Mouse (Mus musculus) erythroid progenitor cell, adult 5-6 weeks (primary cell): ENCODE data around the gene Angpt4. TPM values are rescaled to one million over a fixed set of nuclear protein-coding genes. Genes with fewer than 3 reads are reported as not detected.
A peak's percentile ranks its signal among the peaks of the same experiment; 100 is the strongest.

Source experiments
- ATAC-seq: replicated peaks from 2 replicates; pipeline ENCODE4 v1.8.0; 2016; ENCODE audit warnings: moderate number of reproducible peaks, mild to moderate bottlenecking, moderate TSS enrichment, inconsistent platforms; ENCODE audit not compliant: poor library complexity, low FRiP score, severe bottlenecking
- total RNA-seq, 2 experiments: library from RNA; stranded (forward) in 1 of 2; stranded (reverse) in 1 of 2; fragments of 150-400 nt in 1 of 2; fragments of 186-747, 209-891 nt in 1 of 2; gene quantifications; 2 replicates each; pipeline versions ENCODE4 v1.2.3 to v1.2.4; 2015 to 2017; ENCODE audit warnings: low replicate concordance in 2 of 2

The Angpt4 gene
- total RNA-seq (2015; ENCODE audit: low replicate concordance) (not detected in 2 replicates), total RNA-seq (2017; ENCODE audit: low replicate concordance) (not detected in 2 replicates)

DNA sequence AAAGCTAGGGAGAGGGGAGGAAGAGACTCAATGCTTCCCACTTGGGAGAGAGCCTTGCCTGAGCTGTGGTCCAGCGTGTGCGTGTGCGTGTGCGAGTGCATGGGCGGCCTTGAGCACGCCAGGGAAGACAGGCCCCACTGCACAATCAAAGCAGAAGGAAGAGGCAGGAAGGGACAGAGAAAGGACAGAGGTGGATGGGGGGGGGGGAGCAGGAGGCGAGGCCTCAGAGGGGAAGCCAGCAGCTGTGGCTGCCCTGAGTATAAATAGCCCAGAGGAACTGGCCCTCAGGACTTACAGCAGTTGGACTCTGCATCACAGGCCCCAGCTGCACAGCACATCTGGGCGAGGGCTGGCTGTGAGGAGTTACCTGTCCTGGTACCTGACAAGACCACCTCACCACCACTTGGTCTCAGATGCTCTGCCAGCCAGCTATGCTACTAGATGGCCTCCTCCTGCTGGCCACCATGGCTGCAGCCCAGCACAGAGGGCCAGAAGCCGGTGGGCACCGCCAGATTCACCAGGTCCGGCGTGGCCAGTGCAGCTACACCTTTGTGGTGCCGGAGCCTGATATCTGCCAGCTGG is at the start of gene Angpt4:
Gene Angpt4, plus strand, starts transcription at position 292 of the 582 bp plus-strand sequence.
- ATAC-seq, result no peak

GRCm38 (mm10) chr2:151862257-151862810 is 48.7 kb upstream of the Angpt4 start:
- no peak for ATAC-seq

- no peak for ATAC-seq
These were observed 46.1 kb upstream of the Angpt4 start for GRCm38 (mm10) chr2:151864941-151865340.

- no peak for ATAC-seq
These were observed 44.5 kb upstream of the Angpt4 start for GRCm38 (mm10) chr2:151866487-151866886.

DNA sequence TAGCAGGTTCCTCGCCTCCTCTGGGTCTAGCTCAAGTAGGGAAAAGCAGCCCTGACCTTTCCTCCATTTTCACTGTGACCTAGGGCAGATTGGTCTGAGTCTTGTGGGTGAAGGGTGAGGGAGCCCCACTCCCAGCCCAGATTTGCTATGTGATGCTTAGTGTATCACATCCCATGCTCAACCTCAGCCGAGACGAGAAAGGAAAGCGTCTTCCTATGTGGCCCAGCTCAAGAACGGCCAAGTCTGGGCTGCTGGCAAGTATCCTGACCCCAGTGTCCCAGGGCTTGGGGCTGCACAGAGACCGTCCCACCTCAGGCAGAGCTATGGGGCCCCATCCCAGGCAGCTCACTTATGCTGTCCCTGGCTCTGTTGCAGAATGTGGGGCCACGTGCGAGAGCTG is 42.8 kb upstream of the Angpt4 start:
- ATAC-seq, result no peak

DNA sequence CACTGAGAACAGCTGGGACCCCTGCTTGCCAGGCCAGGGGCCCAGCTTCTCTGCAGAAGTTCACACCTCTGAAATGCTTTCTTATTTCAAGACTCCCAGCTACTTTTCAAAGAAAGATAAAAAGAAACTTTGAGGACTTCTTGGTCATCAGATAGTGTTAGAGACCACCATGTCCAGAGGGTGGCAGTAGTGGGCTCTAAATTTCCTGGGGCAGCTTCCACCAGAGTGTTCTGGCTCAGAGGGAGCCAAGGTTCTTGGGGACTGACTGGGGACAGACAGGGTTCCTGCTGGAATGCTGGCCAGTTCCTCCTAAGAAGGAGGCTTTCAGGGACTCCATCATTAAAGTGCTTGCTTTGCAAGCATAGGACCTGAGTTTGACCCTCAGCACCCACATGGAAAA is 36.5 kb upstream of the Angpt4 start:
- no peak for ATAC-seq

GRCm38 (mm10) chr2:151876012-151876485 is 35.0 kb upstream of the Angpt4 start:
- 0 out of 2 replicates have a peak, but pooled peaks have one; percentile 47 for ATAC-seq

DNA sequence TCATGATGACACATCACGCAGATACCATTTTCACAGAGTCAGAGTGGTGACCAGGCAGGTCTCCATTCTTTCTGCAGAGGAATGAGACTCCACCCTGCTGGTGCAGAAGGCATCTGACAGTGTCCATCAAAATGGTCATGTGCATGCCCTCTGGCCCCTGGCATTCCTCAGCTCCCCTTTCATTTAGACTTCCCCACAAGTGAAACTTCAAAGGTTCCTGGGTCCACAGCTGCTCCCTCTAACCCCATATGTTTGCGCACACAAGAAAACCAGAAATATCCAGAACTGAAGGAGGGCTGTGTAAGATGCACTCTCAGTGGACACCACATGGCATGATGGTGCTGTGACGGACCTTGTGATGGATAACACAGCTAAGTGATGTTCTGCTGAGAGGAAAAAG is 32.4 kb upstream of the Angpt4 start:
- ATAC-seq, result no peak

GRCm38 (mm10) chr2:151879760-151880159 is 31.2 kb upstream of the Angpt4 start:
- no peak for ATAC-seq

GRCm38 (mm10) chr2:151891031-151891430 is 20.0 kb upstream of the Angpt4 start:
- no peak for ATAC-seq

GRCm38 (mm10) chr2:151893122-151893774 is 17.8 kb upstream of the Angpt4 start:
- ATAC-seq, result no peak

- ATAC-seq, result no peak
These were observed 16.6 kb upstream of the Angpt4 start for GRCm38 (mm10) chr2:151894209-151894980.

GRCm38 (mm10) chr2:151895911-151896310 is 15.1 kb upstream of the Angpt4 start:
- ATAC-seq, result no peak

DNA sequence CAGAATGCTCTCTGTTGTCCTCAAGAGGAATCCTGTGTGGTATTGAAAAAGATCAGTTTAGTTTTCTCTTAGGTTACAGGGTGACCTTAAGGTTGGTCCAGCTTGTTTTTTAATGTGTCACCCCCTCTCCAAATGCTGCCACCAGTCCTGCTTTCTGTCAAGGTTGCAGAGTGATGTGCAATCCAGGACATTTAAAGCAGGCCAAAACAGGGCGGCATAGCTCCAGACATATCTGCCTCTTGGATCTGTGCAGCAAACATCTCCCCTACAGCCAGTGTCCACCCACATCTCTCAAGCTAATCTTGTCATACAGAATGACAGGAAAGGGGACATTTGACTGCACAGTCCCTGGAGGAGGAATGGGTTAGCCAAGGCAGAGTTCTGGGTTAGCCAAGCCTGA is 12.9 kb upstream of the Angpt4 start:
- ATAC-seq, result no peak

- ATAC-seq, result no peak
These were observed 10.2 kb upstream of the Angpt4 start for GRCm38 (mm10) chr2:151900845-151901244.

DNA sequence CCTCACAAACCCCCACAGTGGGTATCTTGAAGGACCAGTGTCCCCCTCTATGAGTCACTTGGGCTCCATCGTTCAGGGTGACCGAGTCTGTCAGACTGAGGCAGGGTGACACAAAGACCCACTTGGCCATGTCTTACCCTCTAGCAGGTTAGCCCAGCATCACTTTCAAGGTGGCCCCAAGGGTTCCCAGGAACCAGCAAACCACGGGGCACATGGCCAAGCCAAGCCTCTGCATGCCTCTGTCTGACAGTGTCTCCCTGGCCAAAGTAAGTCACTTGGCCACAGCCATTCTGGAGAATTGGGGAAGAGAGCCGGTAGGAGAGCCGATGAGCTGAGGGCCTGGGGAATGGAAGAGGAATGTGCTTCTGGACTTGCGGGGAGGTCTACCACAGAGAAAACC is 7.7 kb upstream of the Angpt4 start:
- ATAC-seq, result no peak

GRCm38 (mm10) chr2:151903933-151904332 is 7.1 kb upstream of the Angpt4 start:
- ATAC-seq, result no peak

DNA sequence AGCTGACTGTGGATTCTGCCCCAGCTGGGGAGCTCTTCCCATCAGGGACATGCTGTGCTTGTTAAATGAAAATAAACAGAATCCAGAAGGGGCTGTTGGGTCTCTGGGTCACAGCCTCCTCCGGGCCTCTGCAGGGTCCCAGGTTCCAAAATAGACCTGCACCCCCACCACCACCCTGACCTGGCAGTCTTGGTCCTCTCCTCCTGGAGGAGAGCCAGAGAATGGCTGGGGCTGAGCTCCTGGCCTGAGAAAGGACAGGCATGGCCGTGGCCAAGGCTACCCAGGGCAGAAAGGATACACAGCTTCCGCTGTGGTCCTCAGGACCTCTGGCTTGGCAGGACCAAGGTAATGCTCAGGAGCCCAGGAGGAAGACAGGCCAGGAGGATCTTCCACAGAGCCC is 6.4 kb upstream of the Angpt4 start:
- no peak for ATAC-seq

DNA sequence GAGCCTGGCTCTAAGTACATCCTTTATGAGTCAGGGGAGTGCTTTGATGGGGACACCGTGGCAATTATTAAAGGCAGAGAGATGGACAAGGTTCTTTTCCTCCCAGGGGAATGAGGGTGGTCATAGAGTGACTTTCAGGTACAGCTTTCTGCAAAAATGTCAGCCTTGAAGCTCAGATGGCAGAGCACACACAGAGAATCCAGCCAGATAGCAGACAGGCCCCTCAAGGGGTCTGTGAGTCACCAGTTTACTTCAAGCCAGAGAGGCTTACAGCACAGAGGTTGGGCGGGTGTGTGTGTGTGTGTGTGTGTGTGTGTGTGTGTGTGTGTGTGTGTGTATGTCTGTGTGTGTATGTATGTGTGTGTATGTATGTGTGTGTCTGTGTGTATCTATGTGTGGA is 4.0 kb upstream of the Angpt4 start:
- ATAC-seq, result no peak

- ATAC-seq, result no peak
These were observed 1.6 kb upstream of the Angpt4 start for GRCm38 (mm10) chr2:151909386-151909785.
